In genomic region chr9:53986972-53987371, GRCm38 (mm10) we compare ENCODE assay signal across 9 mouse cellular contexts. TPM values are rescaled to one million over a fixed set of nuclear protein-coding genes. Genes with fewer than 3 reads are reported as not detected.
DNase-seq lines count a peak whose midpoint lies in the region; ATAC-seq lines count a peak whose summit lies in the region.
"Had no signal": no experiment of that assay in that cellular context is flagged by ENCODE, and none has a peak within 500 bp of the region (broad histone marks: within the 10 kb centered on the region; RNA-seq: fewer than 3 reads in every experiment).

No protein-coding gene starts in this region.

- no peaks in the 10 kb centered on the region for H3K27me3 ChIP-seq in limb, embryonic 11.5 days (ENCODE audit: control insufficient read depth, insufficient read depth, low read length)
- no peaks in the 10 kb centered on the region; the same call in 1 of the 2 replicates for H3K27me3 ChIP-seq in limb, embryonic 10.5 days (ENCODE audit: low read depth, poor library complexity, severe bottlenecking)

- no peak overlapping the region for H3K9ac ChIP-seq in limb, embryonic 11.5 days (ENCODE audit: low read length)
- H3K9ac ChIP-seq: embryonic facial prominence, embryonic 13.5 days had no signal

- intact Hi-C loops in left cerebral cortex, postnatal 25 days (cut with DNase I), result loop anchor here (1.0 to 10.0 kb wide), 4 partner anchors 53 to 312 kb away; partner anchors contain the start of gene Cul5

- H3K36me3 ChIP-seq in limb, embryonic 11.5 days (ENCODE audit: control insufficient read depth, insufficient read depth, low read length), result no peaks in the 10 kb centered on the region
- no peaks in the 10 kb centered on the region for H3K36me3 ChIP-seq in limb, embryonic 10.5 days
- H3K36me3 ChIP-seq: embryonic facial prominence, embryonic 13.5 days had no signal

- no peak for ATAC-seq in limb, embryonic 11.5 days (ENCODE audit: insufficient number of reproducible peaks, low FRiP score, low TSS enrichment, low read depth)

- H3K27ac ChIP-seq in limb, embryonic 11.5 days (replicated peaks; ENCODE audit: low read depth, low read length), result no peak overlapping the region
- no peak overlapping the region for H3K27ac ChIP-seq in limb, embryonic 10.5 days
- H3K27ac ChIP-seq: embryonic facial prominence, embryonic 13.5 days had no signal

- no peak overlapping the region for H3K4me3 ChIP-seq in limb, embryonic 11.5 days (ENCODE audit: low read depth, low read length)
- H3K4me3 ChIP-seq in limb, embryonic 10.5 days, result no peak overlapping the region
- H3K4me3 ChIP-seq: embryonic facial prominence, embryonic 13.5 days had no signal

- WGBS in limb, embryonic 11.5 days, result 48% methylated on average over 3 of the region's 3 CpGs
- 48% methylated on average over 3 of the region's 3 CpGs for WGBS in limb, embryonic 10.5 days

- H3K9me3 ChIP-seq in limb, embryonic 11.5 days (ENCODE audit: control insufficient read depth, low read length), result no peaks in the 10 kb centered on the region
- H3K9me3 ChIP-seq in limb, embryonic 10.5 days (replicated peaks), result no peaks in the 10 kb centered on the region
- H3K9me3 ChIP-seq: embryonic facial prominence, embryonic 13.5 days had no signal

- H3K4me1 ChIP-seq in limb, embryonic 11.5 days (ENCODE audit: control insufficient read depth, insufficient read depth, low read length), result no peaks in the 10 kb centered on the region
- no peaks in the 10 kb centered on the region for H3K4me1 ChIP-seq in limb, embryonic 10.5 days

- no peak overlapping the region for H3K4me2 ChIP-seq in limb, embryonic 11.5 days (ENCODE audit: low read depth, severe bottlenecking)
- H3K4me2 ChIP-seq: embryonic facial prominence, embryonic 13.5 days had no signal

- DNase-seq in cerebellum, adult 18-20 months, result peak; percentile 51 to 57
- DNase-seq in cerebellum, adult 9-11 months, result no peak
- DNase-seq in limb, embryonic 11.5 days (ENCODE audit: low spot score), result peak; percentile 29
- DNase-seq in limb, embryonic 10.5 days (ENCODE audit: low spot score), result no peak
- DNase-seq in brain, embryonic 18.5 days (ENCODE audit: low read depth, low spot score), result peak; percentile 63
- peak; percentile 43 to 77 for DNase-seq in left cerebral cortex, postnatal 25 days (ENCODE audit: low spot score in 2 of 2)
- DNase-seq in c-Kit-positive CD71-positive TER-119-positive erythroid progenitor cells, embryonic 14.5 days (ENCODE audit: low spot score), result no peak
- DNase-seq in MN1 (ENCODE audit: low spot score), result no peak

RNA-seq across cellular contexts. Expression of gene Elmod1, which starts 11.9 kb away (rescaled TPM):
- polyA plus RNA-seq in limb, embryonic 11.5 days (2014; fragmentation: Nextera tagmentation; extraction: Ambion mirVana), result 0.29 and 0.50 TPM in 2 replicates
- 0.14 and 0.73 TPM in 2 replicates for polyA plus RNA-seq in limb, embryonic 10.5 days (2016; fragmentation: Nextera tagmentation; extraction: Ambion mirVana)
- total RNA-seq in left cerebral cortex, postnatal 25 days (2021), result 100 to 1,000 TPM; 192 to 196 TPM

Comparison
In these comparisons a context has a peak if more than half of its experiments do, and no peak if none do; other contexts are left out.
1. DNase-seq: peak in cerebellum, adult 18-20 months (2 of 2), limb, embryonic 11.5 days (single experiment), brain, embryonic 18.5 days (single experiment) and left cerebral cortex, postnatal 25 days (2 of 2); none in cerebellum, adult 9-11 months (single experiment), limb, embryonic 10.5 days (single experiment), c-Kit-positive CD71-positive TER-119-positive erythroid progenitor cells, embryonic 14.5 days (single experiment) and MN1 (single experiment).